Mouse (Mus musculus): ENCODE data around the gene Hist2h2ab.
"Not testable (repeated sequence)": the region's sequence is repeated elsewhere in the genome, so short reads cannot be mapped to it uniquely, and the experiment has no call there.

Gene Hist2h2ab

DNA sequence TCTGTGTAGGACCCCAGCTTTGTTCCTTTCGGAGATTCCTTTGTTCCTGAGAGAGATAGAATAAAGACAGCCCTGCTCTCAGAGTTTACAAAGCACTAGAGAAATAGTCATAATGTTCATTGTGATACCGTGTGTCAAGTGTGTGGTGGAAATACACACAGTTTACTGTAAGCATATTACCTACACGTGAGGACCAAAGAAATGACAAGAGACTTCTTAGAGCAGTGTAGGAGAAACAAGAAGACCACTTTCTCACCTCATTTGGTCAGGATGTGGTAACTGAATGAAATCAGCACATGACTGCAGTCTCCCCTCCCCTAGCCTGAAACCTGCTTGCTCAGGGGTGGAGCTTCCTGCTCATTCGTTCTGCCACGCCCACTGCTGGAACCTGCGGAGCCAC lies 21.5 kb upstream of the Hist2h2ab start:
- DNase-seq, result no peak

GRCm38 (mm10) chr3:96198601-96199251 lies 20.9 kb upstream of the Hist2h2ab start:
- not testable (repeated sequence) for DNase-seq

DNA sequence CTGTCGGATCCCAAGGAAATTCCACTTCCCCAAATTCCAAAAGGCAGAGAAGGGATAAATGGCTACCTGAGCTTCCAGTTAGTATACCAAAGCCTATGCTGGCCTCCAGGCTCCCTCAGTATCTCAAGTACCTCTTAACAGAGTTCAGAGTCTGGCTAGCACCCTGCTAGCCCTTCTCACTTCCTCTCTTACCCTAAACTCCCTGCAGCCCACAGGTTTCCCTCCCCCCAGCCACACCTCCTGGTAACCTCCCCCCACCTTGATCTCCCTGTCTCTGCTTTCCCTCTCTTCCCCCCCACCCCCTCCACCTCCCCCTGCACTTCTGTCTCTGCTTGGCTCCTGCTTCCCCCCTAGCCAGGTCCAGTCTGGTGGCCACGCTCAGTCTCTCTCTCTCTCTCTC lies 19.9 kb upstream of the Hist2h2ab start:
- no peak for DNase-seq

- DNase-seq, result no peak
These were observed 11.8 kb upstream of the Hist2h2ab start for GRCm38 (mm10) chr3:96207819-96208218.

DNA sequence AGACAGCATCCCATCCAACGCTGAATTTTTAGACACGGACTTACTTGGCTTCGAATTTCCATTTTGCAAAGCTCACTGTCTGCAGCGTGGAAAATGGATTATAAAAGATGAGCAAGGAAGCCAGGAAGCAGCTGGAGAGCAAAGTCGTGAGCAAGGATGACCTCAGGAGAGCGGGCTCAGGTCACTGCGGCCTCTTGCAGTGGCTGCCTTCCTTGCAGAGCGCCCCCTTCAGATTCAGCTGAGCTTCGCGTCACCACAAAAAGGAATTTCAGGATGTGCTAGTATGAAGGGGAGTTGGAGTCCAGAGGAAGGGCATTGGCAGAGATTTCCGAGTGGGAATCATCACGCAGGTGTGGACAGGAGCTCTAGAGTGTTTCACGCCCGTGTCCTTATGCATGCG lies 10.4 kb upstream of the Hist2h2ab start:
- DNase-seq, result peak; percentile 45 to 61

- DNase-seq, result peak; percentile 33 to 49
These were observed 449 bp upstream of the Hist2h2ab start for GRCm38 (mm10) chr3:96219191-96219641.

DNA sequence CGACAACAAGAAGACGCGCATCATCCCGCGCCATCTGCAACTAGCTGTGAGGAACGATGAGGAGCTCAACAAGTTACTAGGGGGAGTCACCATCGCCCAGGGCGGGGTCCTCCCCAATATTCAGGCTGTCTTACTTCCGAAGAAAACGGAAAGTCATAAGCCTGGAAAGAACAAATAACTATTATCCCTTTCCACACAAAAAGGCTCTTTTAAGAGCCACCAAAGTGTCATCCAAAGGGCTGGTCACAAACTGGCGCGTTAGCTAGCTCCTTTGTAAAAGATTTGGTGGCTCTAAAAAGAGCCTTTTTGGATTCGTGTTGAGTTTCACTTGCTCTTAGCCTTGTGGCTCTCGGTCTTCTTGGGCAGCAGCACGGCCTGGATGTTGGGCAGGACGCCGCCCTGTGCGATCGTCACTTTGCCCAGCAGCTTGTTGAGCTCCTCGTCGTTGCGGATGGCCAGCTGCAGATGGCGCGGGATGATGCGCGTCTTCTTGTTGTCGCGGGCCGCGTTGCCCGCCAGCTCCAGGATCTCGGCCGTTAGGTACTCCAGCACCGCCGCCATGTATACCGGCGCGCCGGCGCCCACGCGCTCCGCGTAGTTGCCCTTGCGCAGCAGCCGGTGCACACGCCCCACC lies 583 bp downstream of the Hist2h2ab start:
- DNase-seq, result not testable (repeated sequence)

- DNase-seq, result peak; percentile 71 to 83
These were observed 1.3 kb downstream of the Hist2h2ab start, which contains the start of the genes Hist2h2ac and Hist2h2be for GRCm38 (mm10) chr3:96220765-96221639. Hist2h2ac (minus strand) TSS chr3:96220880. Hist2h2be (plus strand) TSS chr3:96221119.

DNA sequence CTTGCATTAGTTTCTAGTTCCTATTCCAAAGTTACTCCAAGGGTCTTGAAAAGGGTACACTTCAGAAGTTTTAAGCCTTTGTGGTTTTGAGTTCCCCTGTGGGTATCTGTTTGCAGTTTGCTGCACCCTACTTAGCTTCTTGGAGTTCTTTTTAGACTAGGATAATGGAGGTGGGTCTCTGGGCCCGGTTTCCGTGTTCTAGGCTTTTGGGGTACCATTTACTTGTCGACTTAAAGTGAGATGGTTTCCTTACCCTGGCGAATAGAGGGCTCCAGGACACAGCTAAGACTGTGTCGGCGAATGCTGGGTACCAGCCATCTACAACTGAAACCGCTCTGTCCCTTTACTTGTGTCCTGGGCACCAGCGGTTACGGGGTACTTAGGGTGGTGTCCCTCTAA lies 2.0 kb downstream of the Hist2h2ab start:
- DNase-seq, result peak in 1 of 2 experiments; percentile 34

- DNase-seq, result no peak
These were observed 3.1 kb downstream of the Hist2h2ab start for GRCm38 (mm10) chr3:96222774-96223173.

DNA sequence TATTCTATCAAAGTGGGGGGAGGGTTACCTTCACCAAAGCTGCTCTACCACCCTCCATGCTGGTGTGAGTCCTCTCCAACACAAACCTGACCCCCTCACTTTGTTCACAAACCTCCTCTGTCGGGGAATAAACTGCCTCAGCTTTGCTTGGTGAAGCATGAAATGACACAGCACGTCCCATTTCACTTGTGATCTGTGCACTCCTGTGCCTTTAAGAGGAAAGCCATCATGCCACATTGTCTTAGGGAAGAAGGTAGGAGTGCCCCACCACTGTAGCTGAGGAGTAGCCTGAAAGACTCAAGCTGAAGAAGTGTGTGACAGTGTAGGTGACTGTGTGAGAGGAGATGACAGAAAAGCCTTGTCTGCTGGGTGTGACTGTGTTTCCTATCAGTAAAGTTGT lies 5.8 kb downstream of the Hist2h2ab start:
- DNase-seq, result no peak

DNA sequence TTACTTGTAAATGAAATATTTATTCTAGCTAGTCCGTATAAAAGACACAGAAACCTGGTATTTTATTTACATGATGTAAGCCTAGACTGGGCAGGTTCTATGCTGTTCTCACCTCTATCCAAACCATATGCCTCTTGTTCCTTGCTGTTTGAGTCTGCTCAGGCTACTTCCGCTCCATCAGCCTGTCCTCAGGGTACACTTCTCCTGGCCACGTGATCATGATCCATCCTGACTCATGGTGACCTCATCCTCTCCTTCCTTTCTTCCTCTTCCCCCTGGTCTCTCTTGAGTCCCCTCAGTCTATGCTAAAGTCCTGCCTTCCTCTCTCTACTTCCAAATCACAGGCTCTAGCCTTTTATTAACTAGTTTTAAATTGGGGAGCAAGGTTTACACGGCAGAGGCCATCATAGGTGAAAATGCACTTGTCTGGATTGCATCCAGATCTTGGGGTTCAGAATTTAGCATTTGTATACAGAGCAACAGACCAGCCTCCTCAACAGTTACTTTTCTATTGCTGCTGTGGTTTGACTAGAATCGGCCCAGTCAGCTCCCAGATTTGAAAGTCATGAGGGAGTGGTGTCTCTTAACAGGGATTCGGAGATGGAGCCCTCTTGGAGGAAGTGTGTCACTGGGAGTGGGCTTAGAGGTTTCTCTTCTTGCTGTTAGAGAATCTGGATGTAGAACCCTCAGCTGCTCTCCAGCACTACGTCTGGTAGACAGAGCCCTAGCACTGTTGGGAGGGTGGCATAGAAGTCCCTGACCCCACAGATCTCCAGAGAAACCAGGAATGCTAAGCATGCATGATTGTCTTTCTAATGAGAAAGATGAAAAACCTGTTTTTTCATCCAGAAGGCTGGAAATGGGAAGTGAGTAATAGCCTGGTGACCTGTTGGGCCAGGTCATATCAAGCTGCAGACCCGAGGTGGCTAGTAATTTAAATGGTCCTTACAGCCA lies 7.3 kb downstream of the Hist2h2ab start:
- no peak for DNase-seq

GRCm38 (mm10) chr3:96228828-96229227 lies 9.2 kb downstream of the Hist2h2ab start:
- DNase-seq, result no peak

GRCm38 (mm10) chr3:96230404-96230803 lies 10.7 kb downstream of the Hist2h2ab start:
- no peak for DNase-seq

- no peak for DNase-seq
These were observed 11.5 kb downstream of the Hist2h2ab start for GRCm38 (mm10) chr3:96230910-96231757.

GRCm38 (mm10) chr3:96231758-96232120 lies 12.1 kb downstream of the Hist2h2ab start:
- no peak for DNase-seq

- DNase-seq, result no peak
These were observed 15.2 kb downstream of the Hist2h2ab start for GRCm38 (mm10) chr3:96234914-96235313.

- DNase-seq, result no peak
These were observed 16.2 kb downstream of the Hist2h2ab start for GRCm38 (mm10) chr3:96235836-96236235.

DNA sequence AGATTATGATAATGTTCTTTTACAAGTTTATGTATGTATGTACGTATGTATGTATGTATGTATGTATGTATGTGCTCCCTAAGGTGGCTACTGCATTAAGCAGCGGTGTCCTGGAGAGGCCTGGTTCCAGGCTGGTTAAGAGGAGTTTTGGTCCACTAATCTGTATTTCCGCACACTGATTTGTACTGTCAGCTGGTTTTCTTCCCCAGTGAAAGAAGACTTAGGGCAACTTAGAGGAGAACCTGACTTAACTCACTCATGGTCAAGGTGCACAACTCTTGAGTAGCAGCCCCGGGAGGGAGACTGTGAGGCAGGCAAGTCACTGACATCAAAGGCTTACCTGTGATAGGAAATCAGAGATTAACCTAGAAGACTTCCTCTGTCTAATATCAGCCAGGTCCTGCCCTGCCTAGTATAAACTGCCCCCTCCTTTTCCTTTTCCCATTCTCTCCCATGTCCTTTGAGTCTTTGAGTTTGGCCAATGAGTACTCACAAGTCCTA lies 17.2 kb downstream of the Hist2h2ab start:
- DNase-seq, result peak in 1 of 2 experiments; percentile 10

DNA sequence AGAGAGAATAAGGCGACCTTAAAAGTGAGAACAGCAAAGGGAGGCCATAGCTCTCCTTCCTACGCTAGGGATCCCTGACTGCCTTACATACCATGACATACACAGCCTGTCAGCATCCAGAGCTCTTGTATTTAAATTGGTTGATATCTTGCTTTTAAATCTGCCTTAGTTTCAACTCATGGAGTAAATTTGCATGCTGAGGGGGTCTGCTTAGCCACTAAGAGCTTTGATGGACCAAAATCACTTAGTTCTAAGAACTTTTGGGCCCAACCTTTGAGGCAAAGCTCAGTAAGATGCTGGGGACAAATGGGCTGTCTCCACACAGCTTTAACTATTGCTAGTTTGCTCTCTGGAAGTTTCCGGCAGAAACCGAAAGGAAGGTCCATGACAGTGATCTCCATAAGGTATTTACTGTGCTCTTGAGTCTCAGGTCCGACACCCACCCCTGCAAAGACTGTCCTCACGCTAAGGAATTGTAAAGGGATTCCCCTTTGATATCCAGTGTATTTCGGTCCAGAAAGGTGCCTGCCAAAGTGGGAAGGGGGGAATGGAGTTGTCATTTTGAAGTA lies 17.8 kb downstream of the Hist2h2ab start:
- DNase-seq, result peak in 1 of 2 experiments; percentile 8
